Mouse (Mus musculus) frontal cortex, postnatal 36 days (tissue): ENCODE measurements around the gene Elmod2.

Experiments
- DNase-seq, 2 experiments: peaks; one replicate each; pipeline ENCODE4 v3.0.0; 2022; ENCODE audit warnings: low spot score in 2 of 2

Elmod2 gene

DNA sequence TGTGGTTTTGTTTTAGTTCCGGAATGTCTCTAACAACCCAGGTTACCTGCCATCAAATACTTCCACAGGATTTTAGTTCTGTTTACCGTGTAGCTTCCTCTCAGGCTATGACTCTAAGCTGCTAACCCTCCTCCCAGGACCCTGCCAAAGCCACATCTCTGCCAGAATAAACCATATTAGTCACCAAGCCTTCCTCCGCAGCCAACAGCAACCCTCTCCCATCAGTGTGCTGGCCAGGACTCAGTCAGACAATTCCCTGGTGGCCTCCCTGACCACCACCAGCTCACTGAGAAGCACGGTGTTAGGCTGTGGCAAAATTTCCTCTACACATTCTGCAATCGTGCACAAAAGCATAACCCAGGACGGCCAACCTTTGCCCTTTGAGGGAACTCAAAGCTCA, 53.9 kb downstream of the Elmod2 start:
- no peak for DNase-seq

DNA sequence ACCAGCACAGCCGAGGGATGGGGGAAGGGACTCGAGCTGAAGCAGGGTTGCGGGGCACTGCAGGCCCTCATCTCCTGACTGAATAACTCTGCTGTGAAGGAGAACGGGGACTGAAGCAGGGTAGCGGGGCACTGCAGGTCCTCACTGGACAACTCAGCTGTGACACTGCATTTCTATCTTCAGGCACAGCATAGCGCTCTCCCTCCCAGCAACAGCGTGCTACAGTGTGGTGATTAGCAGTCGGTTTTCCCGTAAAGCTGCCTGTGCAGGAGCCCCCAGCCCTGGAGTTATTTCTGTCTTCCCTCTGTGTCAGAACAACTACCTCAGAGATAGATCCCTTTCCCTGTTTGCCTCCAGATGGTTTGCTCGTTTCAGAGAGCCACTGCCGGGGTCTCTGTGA, 57.8 kb downstream of the Elmod2 start:
- DNase-seq = no peak

DNA sequence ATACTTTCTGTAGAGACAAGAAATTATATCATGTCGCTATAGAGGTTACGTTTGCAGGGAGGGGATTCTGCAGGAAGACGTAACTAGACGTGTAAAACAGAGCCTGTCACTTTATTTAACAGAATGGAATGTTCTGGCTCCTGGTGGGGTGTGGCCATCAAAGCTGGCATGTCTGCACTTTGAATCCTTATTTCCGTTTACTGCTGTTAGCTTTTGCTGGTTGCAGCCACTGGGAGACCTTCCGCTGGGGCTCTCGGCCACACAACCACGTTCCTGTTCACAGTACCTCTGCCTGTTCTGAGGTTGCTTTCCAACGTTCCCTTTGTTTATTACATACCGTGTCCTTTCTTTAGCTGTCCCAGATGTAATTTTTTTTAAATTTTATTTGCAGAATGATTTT, 59.8 kb downstream of the Elmod2 start:
- DNase-seq = no peak

DNA sequence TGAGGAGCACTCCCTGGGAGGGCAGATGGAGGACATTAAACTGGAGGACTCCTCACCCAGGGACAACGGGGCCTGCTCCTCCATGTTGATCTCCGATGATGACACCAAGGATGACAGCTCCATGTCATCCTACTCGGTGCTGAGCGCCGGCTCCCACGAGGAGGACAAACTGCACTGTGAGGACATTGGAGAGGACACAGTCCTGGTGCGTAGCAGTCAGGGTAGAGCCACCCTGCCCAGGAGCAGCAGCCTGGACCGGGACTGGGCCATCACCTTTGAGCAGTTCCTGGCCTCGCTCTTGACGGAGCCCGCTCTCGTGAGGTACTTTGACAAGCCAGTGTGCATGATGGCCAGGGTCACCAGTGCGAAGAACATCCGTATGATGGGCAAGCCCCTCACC, 61.1 kb downstream of the Elmod2 start:
- DNase-seq = no peak
